Mouse (Mus musculus) heart, embryonic 15.5 days (tissue): ENCODE data around the gene Sesn3. TPM values are rescaled to one million over a fixed set of nuclear protein-coding genes. Genes with fewer than 3 reads are reported as not detected.
"Not testable (repeated sequence)": the region's sequence is repeated elsewhere in the genome, so short reads cannot be mapped to it uniquely, and the experiment has no call there.

Source experiments
- ATAC-seq: fragments of 200-750 bp; cut with Nextera tagmentation; replicated peaks from 2 replicates; pipeline ENCODE4 v1.8.0; 2017; ENCODE audit warnings: low read depth, moderate TSS enrichment; ENCODE audit not compliant: insufficient number of reproducible peaks, insufficient read depth, low FRiP score
- H3K27ac ChIP-seq: fragments of 300-500 bp; sonication (generic); 2 replicates; pipeline ENCODE4 v1.5.1; 2015; ENCODE audit warnings: mild to moderate bottlenecking, inconsistent platforms
- H3K27me3 ChIP-seq: fragments of 300-500 bp; sonication (generic); 2 replicates; pipeline ENCODE4 v1.6.1; 2015; ENCODE audit warnings: inconsistent platforms
- H3K36me3 ChIP-seq: fragments of 300-500 bp; sonication (generic); 2 replicates; pipeline ENCODE4 v1.6.1; 2015; ENCODE audit warnings: mild to moderate bottlenecking, inconsistent platforms
- H3K4me1 ChIP-seq: fragments of 300-500 bp; sonication (generic); replicated peaks from 2 replicates; pipeline ENCODE4 v1.6.1; 2015; ENCODE audit warnings: inconsistent platforms
- H3K4me2 ChIP-seq: fragments of 300-500 bp; sonication (generic); 2 replicates; pipeline ENCODE4 v1.6.1; 2015; ENCODE audit warnings: inconsistent platforms, mild to moderate bottlenecking, moderate library complexity
- H3K4me3 ChIP-seq: fragments of 300-500 bp; sonication (generic); 2 replicates; pipeline ENCODE4 v1.5.1; 2015; ENCODE audit warnings: mild to moderate bottlenecking, inconsistent platforms
- H3K9ac ChIP-seq: fragments of 300-500 bp; sonication (generic); 2 replicates; pipeline ENCODE4 v1.6.1; 2015; ENCODE audit warnings: mild to moderate bottlenecking, inconsistent platforms
- H3K9me3 ChIP-seq: fragments of 300-500 bp; sonication (generic); replicated peaks from 2 replicates; pipeline ENCODE4 v1.6.1; 2016; ENCODE audit warnings: inconsistent platforms
- WGBS: fragments of 180-500 bp; shearing (Covaris S2); methylation state at CpG from one replicate; pipeline ENCODE4 v1.1.7; 2015; ENCODE audit warnings: mixed read lengths; 5-methylcytosine and 5-hydroxymethylcytosine counted together
- polyA plus RNA-seq: library from polyadenylated mRNA; unstranded; fragments of >200 nt; fragmentation: Nextera tagmentation; extraction: Ambion mirVana; gene quantifications from 2 replicates; pipeline ENCODE4 v1.2.1, GENCODE M21; 2015

Gene Sesn3
- polyA plus RNA-seq, 1 experiment from 2014 or later: 10.6 TPM

DNA sequence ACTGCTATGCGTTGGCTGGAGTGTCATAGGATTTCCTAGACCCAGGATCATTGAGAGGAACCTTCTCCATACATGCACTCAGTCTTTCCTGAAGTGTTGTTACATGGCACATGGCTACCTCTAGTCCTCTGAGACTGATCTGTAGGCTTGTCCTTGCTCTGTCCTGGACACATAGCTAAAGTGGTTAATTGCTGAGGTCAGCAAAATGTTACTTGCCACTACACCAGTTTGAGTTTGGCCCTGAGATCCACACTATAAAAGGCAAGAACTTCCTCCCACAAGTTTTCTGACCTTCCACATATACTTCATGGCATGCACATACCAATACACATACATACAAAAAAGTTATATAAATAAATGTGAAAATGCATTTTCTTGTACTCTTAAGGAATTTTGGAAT is 41.8 kb downstream of the Sesn3 start:
- peaks cover 21% of the 10 kb centered on the region for H3K36me3 ChIP-seq
- 95% methylated on average over 1 of the region's 1 CpGs for WGBS
- no peak overlapping the region for H3K9ac ChIP-seq
- no peak overlapping the region for H3K27ac ChIP-seq
- no peaks in the 10 kb centered on the region for H3K4me1 ChIP-seq
- no peaks in the 10 kb centered on the region for H3K27me3 ChIP-seq
- no peak overlapping the region for H3K4me2 ChIP-seq
- no peak for ATAC-seq
- no peak overlapping the region for H3K4me3 ChIP-seq
- no peaks in the 10 kb centered on the region for H3K9me3 ChIP-seq

GRCm38 (mm10) chr9:14335829-14336228 is 61.0 kb downstream of the Sesn3 start:
- H3K27ac ChIP-seq: no peak overlapping the region
- H3K9ac ChIP-seq: no peak overlapping the region
- ATAC-seq: no peak
- no peak overlapping the region for H3K4me3 ChIP-seq
- no peaks in the 10 kb centered on the region for H3K9me3 ChIP-seq
- no peaks in the 10 kb centered on the region for H3K4me1 ChIP-seq
- WGBS: 79% methylated on average over 4 of the region's 4 CpGs
- H3K4me2 ChIP-seq: no peak overlapping the region
- H3K27me3 ChIP-seq: no peaks in the 10 kb centered on the region
- no peaks in the 10 kb centered on the region for H3K36me3 ChIP-seq

DNA sequence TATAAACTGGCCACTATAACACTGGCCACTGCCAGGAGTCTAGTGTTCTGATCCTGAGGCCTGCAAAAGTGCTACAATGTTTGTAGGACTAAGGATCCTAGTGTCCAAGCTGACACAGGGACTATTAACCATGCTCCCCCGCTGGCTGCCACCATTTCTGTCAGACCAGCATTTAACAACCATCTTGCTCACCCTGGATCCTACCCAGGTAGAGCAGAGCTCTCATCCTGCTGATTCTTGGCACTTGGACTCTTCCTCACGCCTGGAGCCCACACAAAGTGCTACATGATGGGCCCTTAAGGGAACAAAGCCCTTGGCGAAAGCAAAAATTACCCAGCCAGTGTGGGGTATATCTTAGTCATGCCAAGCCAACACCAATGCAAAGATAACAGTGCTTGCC is 62.0 kb downstream of the Sesn3 start:
- ATAC-seq: no peak

DNA sequence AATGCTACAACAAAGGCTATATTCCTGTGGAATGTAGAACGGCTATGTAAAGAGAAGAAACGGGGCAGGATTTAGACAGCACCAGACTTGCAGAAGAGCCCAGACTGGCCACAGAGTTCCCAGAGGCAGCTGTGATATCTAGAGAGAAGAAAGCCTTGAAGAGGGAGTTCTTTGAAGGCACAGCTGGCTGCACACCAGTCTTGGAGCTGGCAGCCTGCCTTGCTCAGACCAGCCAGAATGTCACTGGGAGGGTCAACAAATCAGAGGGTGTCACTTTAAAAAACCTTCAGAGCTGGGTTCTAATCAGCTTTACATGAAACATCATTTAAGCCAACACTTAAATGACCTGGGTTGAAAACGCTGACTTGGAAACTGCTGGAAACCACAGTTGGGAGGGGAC is 63.8 kb downstream of the Sesn3 start:
- no peak overlapping the region for H3K27ac ChIP-seq
- ATAC-seq: no peak

More for the DNA sequence above, 62.0 kb downstream of the Sesn3 start:
- Histone ChIP-seq H3K27me3 (no peaks in the 10 kb centered on the region), H3K9me3 (no peaks in the 10 kb centered on the region), H3K4me2 (no peak overlapping the region), H3K4me3 (no peak overlapping the region), H3K9ac (no peak overlapping the region), H3K4me1 (no peaks in the 10 kb centered on the region), H3K36me3 (no peaks in the 10 kb centered on the region), H3K27ac (no peak overlapping the region)
- WGBS: 67% methylated on average over 3 of the region's 3 CpGs

DNA sequence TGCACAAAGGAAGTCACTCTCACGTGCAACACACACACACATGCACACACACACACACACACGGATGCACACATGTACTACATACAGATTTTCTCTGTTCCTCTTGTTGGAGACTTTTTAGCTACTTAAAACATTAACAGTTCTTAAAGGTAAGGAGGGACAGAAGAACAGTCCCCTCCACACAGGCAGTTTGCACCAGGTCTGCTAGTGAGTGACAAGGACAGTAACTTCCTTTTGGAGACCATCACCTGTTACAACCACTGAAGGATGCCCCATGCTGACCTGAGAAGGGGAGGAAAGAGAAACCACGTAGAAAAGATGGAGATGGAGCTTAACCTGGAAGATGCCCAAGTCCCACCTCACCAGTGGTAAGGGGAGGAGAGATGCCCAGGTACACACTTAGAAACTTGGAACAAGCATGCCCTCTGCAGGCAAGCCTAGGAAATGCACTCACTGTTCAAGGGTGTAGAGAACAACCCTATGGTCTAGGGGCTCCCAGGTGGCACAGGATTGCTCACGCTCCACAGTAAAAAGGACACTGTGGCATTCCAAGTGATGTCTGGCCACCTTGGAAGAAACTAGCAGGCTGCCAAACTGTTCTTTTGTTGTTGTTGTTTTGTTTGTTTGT is 67.3 kb downstream of the Sesn3 start:
- 59% methylated on average over 4 of the region's 4 CpGs for WGBS
- no peaks in the 10 kb centered on the region for H3K4me1 ChIP-seq
- H3K36me3 ChIP-seq: no peaks in the 10 kb centered on the region
- H3K27ac ChIP-seq: no peak overlapping the region
- no peak for ATAC-seq
- H3K27me3 ChIP-seq: no peaks in the 10 kb centered on the region
- H3K4me2 ChIP-seq: no peak overlapping the region
- no peak overlapping the region for H3K9ac ChIP-seq
- H3K4me3 ChIP-seq: no peak overlapping the region
- no peaks in the 10 kb centered on the region for H3K9me3 ChIP-seq

More for the DNA sequence above, 63.8 kb downstream of the Sesn3 start:
- Histone ChIP-seq H3K9me3 (no peaks in the 10 kb centered on the region), H3K4me1 (no peaks in the 10 kb centered on the region), H3K27me3 (no peaks in the 10 kb centered on the region), H3K4me3 (no peak overlapping the region), H3K36me3 (no peaks in the 10 kb centered on the region), H3K9ac (no peak overlapping the region), H3K4me2 (no peak overlapping the region)
- 44% methylated on average over 3 of the region's 3 CpGs for WGBS

DNA sequence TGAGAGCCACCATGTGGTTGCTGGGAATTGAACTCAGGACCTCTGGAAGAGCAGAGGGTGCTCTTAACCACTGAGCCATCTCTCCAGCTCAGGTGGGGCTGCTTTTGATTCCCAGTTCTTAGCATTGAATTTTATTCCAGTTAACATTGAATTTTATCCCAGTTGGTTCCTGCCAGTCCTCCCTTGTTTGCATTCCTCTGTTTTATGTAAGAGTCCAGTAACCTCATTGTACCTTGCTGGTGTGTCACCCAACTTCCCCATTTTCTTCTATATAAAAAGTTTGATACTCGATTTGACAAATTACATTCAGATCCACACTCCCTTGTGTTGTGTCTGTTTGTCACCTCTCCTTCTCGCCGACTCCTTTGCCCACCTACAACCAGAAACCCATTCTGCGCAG is 71.0 kb downstream of the Sesn3 start:
- H3K9me3 ChIP-seq, H3K27me3 ChIP-seq, H3K27ac ChIP-seq, ATAC-seq, H3K4me2 ChIP-seq, H3K4me1 ChIP-seq, H3K36me3 ChIP-seq, H3K9ac ChIP-seq, H3K4me3 ChIP-seq: not testable (repeated sequence)
- WGBS: 81% methylated on average over 4 of the region's 4 CpGs

DNA sequence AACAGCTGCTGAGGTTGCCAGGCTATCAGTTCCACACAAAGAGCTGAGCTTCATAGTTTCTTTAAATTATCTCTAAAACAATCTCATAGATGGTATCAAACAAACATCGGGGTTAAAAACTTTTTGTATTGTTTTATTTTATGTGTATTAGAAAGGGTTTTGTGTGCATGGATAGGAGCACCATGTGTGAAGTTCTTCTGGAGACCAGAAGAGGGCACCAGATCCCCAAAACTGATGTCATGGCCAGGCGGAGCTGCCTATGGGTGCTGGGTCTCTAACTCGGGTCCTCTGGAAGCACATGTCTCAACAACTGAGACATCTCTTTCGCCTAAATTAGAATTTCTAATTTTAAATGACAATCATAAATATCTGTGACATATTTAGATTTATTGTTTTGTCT is 73.5 kb downstream of the Sesn3 start:
- 57% methylated on average over 4 of the region's 4 CpGs for WGBS
- H3K9ac ChIP-seq: no peak overlapping the region
- no peak for ATAC-seq

GRCm38 (mm10) chr9:14349380-14349779 is 74.5 kb downstream of the Sesn3 start:
- Histone ChIP-seq H3K4me2 (no peak overlapping the region), H3K27me3 (no peaks in the 10 kb centered on the region), H3K4me3 (no peak overlapping the region), H3K9me3 (no peaks in the 10 kb centered on the region), H3K27ac (no peak overlapping the region), H3K4me1 (no peaks in the 10 kb centered on the region), H3K9ac (no peak overlapping the region), H3K36me3 (no peaks in the 10 kb centered on the region)
- WGBS: 83% methylated on average over 5 of the region's 5 CpGs
- ATAC-seq: no peak

More for the DNA sequence above, 73.5 kb downstream of the Sesn3 start:
- Histone ChIP-seq H3K4me2 (no peak overlapping the region), H3K4me3 (no peak overlapping the region), H3K27ac (no peak overlapping the region), H3K27me3 (no peaks in the 10 kb centered on the region), H3K9me3 (no peaks in the 10 kb centered on the region), H3K36me3 (no peaks in the 10 kb centered on the region), H3K4me1 (no peaks in the 10 kb centered on the region)

GRCm38 (mm10) chr9:14350787-14351186 is 75.9 kb downstream of the Sesn3 start:
- 74% methylated on average over 2 of the region's 2 CpGs for WGBS
- H3K9me3 ChIP-seq: no peaks in the 10 kb centered on the region

DNA sequence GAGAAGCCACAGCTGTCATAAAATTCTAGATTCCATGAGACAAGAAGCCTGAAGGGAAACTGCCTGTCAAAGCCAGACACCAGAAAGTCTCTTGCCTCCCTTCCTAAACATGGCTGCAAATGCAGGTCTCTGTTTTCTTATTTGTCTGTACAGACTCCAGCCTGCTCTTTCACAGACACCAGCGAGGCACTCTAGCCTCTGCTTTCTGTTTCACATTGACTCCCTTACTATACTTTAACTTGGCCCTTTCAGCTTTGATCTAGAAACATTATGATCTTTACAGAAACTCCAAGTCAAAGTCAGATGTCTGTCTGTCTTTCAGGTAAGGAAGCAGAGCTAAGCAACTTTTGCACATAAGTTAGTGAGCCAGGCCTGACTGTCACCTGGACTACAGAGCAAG is 77.5 kb downstream of the Sesn3 start:
- Histone ChIP-seq H3K27me3 (no peaks in the 10 kb centered on the region), H3K36me3 (no peaks in the 10 kb centered on the region), H3K4me2 (no peak overlapping the region), H3K4me3 (no peak overlapping the region), H3K9me3 (no peaks in the 10 kb centered on the region), H3K9ac (no peak overlapping the region), H3K4me1 (no peaks in the 10 kb centered on the region), H3K27ac (no peak overlapping the region)
- no peak for ATAC-seq
- 71% methylated on average over 1 of the region's 1 CpGs for WGBS

More at GRCm38 (mm10) chr9:14350787-14351186, 75.9 kb downstream of the Sesn3 start:
- Histone ChIP-seq H3K9ac (no peak overlapping the region), H3K4me2 (no peak overlapping the region), H3K36me3 (no peaks in the 10 kb centered on the region), H3K27ac (no peak overlapping the region), H3K4me3 (no peak overlapping the region), H3K27me3 (no peaks in the 10 kb centered on the region), H3K4me1 (no peaks in the 10 kb centered on the region)
- no peak for ATAC-seq

DNA sequence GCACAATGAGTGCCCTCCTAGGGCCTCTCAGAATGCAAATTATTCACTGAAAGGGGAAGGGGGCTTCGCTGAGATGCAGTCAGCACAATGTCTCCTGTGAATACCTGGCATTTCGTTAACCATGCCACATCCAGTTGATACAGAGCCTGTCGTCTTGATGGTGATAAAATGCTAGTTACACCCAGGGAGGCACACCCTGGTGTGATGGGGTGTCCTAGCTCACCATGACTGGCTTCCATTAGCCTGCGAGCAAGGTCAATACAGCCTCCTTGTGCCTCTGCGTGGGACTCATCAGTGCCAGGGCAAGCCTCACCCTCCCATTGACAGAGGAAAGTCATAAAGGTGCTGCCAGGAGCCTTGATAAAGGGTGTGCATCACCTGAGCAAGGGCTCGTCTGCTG is 80.0 kb downstream of the Sesn3 start:
- Histone ChIP-seq H3K36me3 (no peaks in the 10 kb centered on the region), H3K4me2 (no peak overlapping the region), H3K27me3 (no peaks in the 10 kb centered on the region), H3K4me1 (no peaks in the 10 kb centered on the region), H3K9ac (no peak overlapping the region), H3K27ac (no peak overlapping the region), H3K9me3 (no peaks in the 10 kb centered on the region), H3K4me3 (no peak overlapping the region)
- no peak for ATAC-seq
- 76% methylated on average over 6 of the region's 6 CpGs for WGBS

DNA sequence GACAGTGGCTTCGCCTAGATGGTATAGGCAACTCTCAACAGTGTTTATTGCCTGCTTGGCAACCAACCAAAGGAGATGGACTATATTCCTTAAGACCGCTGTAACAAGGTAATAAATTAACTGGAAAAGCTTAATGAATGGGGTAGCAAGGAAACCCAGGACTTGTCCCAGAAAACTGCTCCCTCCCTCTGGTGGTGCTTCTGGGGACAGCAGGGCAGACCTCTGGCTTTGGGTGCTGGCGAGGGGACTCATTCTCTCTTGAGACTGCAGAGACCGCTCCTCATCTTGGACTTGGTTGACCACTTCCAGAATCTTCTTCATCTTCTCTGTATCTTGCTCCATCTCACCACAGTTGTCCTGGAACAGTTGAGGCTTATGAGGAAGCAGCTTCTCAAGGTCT is 82.2 kb downstream of the Sesn3 start:
- 87% methylated on average over 4 of the region's 4 CpGs for WGBS
- Histone ChIP-seq H3K4me1 (no peaks in the 10 kb centered on the region), H3K4me3 (no peak overlapping the region), H3K9ac (no peak overlapping the region), H3K36me3 (no peaks in the 10 kb centered on the region), H3K9me3 (no peaks in the 10 kb centered on the region), H3K27ac (no peak overlapping the region), H3K4me2 (no peak overlapping the region), H3K27me3 (no peaks in the 10 kb centered on the region)
- ATAC-seq: no peak
